Mouse (Mus musculus): ENCODE measurements at regions not wholly inside any gene's neighbourhood (a gene's known extent, or its start where the extent isn't known, plus 50 kb on each side); places are given as distances from the start of the nearest gene placed in this dataset.

DNA sequence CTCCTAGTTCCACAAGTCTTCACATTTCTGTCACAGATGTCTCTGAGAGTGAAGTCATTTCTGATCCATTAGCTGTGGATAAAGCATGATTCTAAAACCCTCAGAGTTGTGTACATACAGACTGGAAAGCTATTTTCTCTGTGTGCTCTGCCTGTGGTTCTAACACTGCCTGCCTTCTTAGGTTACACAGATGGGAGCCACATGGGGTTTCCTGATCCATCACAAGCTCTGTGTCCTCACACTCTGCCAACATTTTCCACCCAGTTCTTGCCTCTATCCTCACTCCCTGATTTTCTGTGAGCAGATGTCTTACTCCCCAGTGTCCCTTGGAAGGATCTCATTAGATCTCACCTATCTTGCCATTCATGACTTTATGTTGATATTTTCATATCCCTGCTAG, 1002.6 kb upstream of the 1700015G11Rik start:
- in situ Hi-C loops (cut with MboI, MseI), result loop anchor here (10.0 kb wide), 1 partner anchor 453 kb away; no protein-coding TSS in a partner anchor

DNA sequence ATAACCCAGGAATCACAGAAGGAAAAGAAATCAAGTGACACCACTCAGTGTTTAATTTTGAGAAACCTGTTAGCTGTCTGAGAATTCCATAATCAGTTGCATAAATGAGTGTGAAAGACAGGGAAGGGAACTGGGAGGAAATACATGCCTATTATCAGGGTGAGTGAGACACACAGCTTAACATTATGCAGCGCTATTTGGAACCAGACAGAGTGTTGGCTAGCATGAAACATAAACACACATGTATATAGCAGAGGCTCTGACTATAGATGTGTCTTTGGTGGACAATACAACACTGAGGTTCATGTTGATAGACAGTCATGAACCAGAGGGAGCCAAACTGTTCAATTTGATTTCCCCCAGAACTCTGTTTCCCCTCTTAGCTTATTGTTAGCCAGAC, 1002.1 kb upstream of the 1700015G11Rik start:
- in situ Hi-C loops (cut with MboI, MseI), result loop anchor here (10.0 kb wide), 1 partner anchor 453 kb away; no protein-coding TSS in a partner anchor
